Mouse (Mus musculus) lung, adult 2 months (tissue): Measurements from ENCODE around the gene Lrp10.

Source experiments
- CTCF ChIP-seq: fragments of 200-500 bp; IDR thresholded peaks from 2 replicates; pipeline ENCODE4 v1.5.1; 2011; ENCODE audit warnings: mild to moderate bottlenecking, low read length, control low read depth; ENCODE audit not compliant: insufficient read depth
- POLR2A ChIP-seq: fragments of 200-500 bp; IDR thresholded peaks from 2 replicates; pipeline ENCODE4 v1.6.1; 2011; ENCODE audit warnings: low read depth, mild to moderate bottlenecking, control low read depth, low read length, borderline replicate concordance; ENCODE audit errors: extremely low read depth

DNA sequence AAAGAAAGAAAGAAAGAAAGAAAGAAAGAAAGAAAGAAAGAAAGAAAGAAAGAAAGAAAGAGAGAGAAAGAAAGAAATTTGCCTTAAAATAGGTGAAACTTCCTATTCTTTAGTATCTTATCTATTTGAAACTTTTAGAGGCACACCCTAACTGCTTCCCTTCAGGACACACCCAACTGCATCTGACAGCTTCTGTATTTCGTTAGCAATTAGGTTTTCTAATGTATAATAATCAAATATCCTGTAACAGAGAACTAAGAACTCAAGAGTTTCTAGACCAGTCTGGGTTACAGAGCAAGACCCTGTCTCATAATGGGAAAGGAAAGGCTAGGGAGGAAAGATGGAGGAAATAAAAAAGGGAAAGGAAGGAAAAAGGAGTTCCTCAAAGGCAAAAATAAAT is 39.3 kb upstream of the Lrp10 start:
- no peak for TF ChIP-seq CTCF
- TF ChIP-seq POLR2A: no peak
